Mouse (Mus musculus) midbrain, embryonic 11.5 days (tissue): ENCODE data around the gene Cdc42bpg. TPM values are rescaled to one million over a fixed set of nuclear protein-coding genes. Genes with fewer than 3 reads are reported as not detected.

Experiments
- microRNA counts: library from miRNA; unstranded; fragments of <30 nt; microRNA quantifications from one replicate; lab custom pipeline; 2015
- microRNA-seq: library from miRNA; unstranded; fragments of <30 nt; microRNA quantifications from one replicate; pipeline ENCODE4, GENCODE M21; 2017
- polyA plus RNA-seq: library from polyadenylated mRNA; unstranded; fragments of >200 nt; fragmentation: Nextera tagmentation; extraction: Ambion mirVana; gene quantifications from 2 replicates; pipeline ENCODE4 v1.2.1, GENCODE M21; 2014

The Cdc42bpg gene
- polyA plus RNA-seq, 1 experiment from 2014 or later: 0.42 TPM

MicroRNA genes within 50 kb of the gene (microRNA counts, 519-probe panel; counts per million panel counts)
- not detected for microRNA mmu-miR-192 (lab: Ali Mortazavi, UCI)

Small RNA genes within 50 kb of the gene (microRNA-seq; reads per million reads assigned to microRNA genes)
- gene Mir192: 91.9 reads per million, percentile 51 among the genes with 10 or more reads in this experiment
- gene Mir194-2: 99.1 reads per million, percentile 52 among the genes with 10 or more reads in this experiment
- gene Mir6989: 0.95 reads per million

Other genes with a start within 250 kb of the Cdc42bpg start
- gene Mrpl49, start 248.7 kb upstream of the Cdc42bpg start, polyA plus RNA-seq: 88.0 and 92.5 TPM in 2 replicates
- gene Fau, start 248.6 kb upstream of the Cdc42bpg start, polyA plus RNA-seq: 717 and 781 TPM in 2 replicates
- gene Znhit2, start 245.3 kb upstream of the Cdc42bpg start, polyA plus RNA-seq: 39.5 and 40.0 TPM in 2 replicates
- 35.7 and 39.6 TPM in 2 replicates for gene Tm7sf2, start 238.1 kb upstream of the Cdc42bpg start, polyA plus RNA-seq
- gene Vps51, start 229.2 kb upstream of the Cdc42bpg start, polyA plus RNA-seq: 37.4 and 48.3 TPM in 2 replicates
- gene Tmem262, start 226.4 kb upstream of the Cdc42bpg start, polyA plus RNA-seq: not detected in 2 replicates
- gene Gm28374, start 224.2 kb upstream of the Cdc42bpg start, polyA plus RNA-seq: 2.0 and 2.2 TPM in 2 replicates
- gene Zfpl1, start 221.5 kb upstream of the Cdc42bpg start, polyA plus RNA-seq: 63.4 and 63.5 TPM in 2 replicates
- gene Cdca5, start 221.5 kb upstream of the Cdc42bpg start, polyA plus RNA-seq: 61.2 and 66.3 TPM in 2 replicates
- 0.27 and 0.40 TPM in 2 replicates for gene AC131692.1, start 212.0 kb upstream of the Cdc42bpg start, polyA plus RNA-seq
- gene Naaladl1, start 200.7 kb upstream of the Cdc42bpg start, polyA plus RNA-seq: 0.37 and 0.46 TPM in 2 replicates
- gene Sac3d1, start 187.8 kb upstream of the Cdc42bpg start, polyA plus RNA-seq: 55.3 and 60.0 TPM in 2 replicates
- gene Snx15, start 178.2 kb upstream of the Cdc42bpg start, polyA plus RNA-seq: 23.8 and 26.1 TPM in 2 replicates
- gene Batf2, start 165.5 kb upstream of the Cdc42bpg start, polyA plus RNA-seq: not detected in 2 replicates
- gene Arl2, start 164.9 kb upstream of the Cdc42bpg start, polyA plus RNA-seq: 75.6 and 86.1 TPM in 2 replicates
- not detected in 2 replicates for gene Majin, start 122.1 kb upstream of the Cdc42bpg start, polyA plus RNA-seq
- 0.39 and 0.40 TPM in 2 replicates for gene Gpha2, start 80.1 kb upstream of the Cdc42bpg start, polyA plus RNA-seq
- gene Ppp2r5b, start 70.6 kb upstream of the Cdc42bpg start, polyA plus RNA-seq: 39.1 and 41.0 TPM in 2 replicates
- 7.1 and 8.1 TPM in 2 replicates for gene Atg2a, start 64.8 kb upstream of the Cdc42bpg start, polyA plus RNA-seq
- gene Ehd1, start 29.7 kb upstream of the Cdc42bpg start, polyA plus RNA-seq: 64.1 and 68.2 TPM in 2 replicates
- 51.2 and 54.7 TPM in 2 replicates for gene Men1, start 28.5 kb downstream of the Cdc42bpg start, polyA plus RNA-seq
- 6.2 and 8.6 TPM in 2 replicates for gene Map4k2, start 34.7 kb downstream of the Cdc42bpg start, polyA plus RNA-seq
- gene Sf1, start 57.2 kb downstream of the Cdc42bpg start, polyA plus RNA-seq: 186 and 215 TPM in 2 replicates
- 0.81 and 1.8 TPM in 2 replicates for gene Pygm, start 77.9 kb downstream of the Cdc42bpg start, polyA plus RNA-seq
- gene Rasgrp2, start 92.9 kb downstream of the Cdc42bpg start, polyA plus RNA-seq: 14.1 and 16.8 TPM in 2 replicates
- gene Nrxn2, start 112.3 kb downstream of the Cdc42bpg start, polyA plus RNA-seq: 9.2 and 9.5 TPM in 2 replicates
- gene Slc22a12, start 236.6 kb downstream of the Cdc42bpg start, polyA plus RNA-seq: not detected in 2 replicates